Mouse (Mus musculus) ES-E14 (cell line): ENCODE data around the gene Ftsj3.

Experiments
- CHD2 ChIP-seq: IDR thresholded peaks from 2 replicates; pipeline ENCODE4 v1.6.1; 2014; ENCODE audit warnings: mild to moderate bottlenecking, low read depth, low read length, inconsistent platforms
- ZNF384 ChIP-seq: IDR thresholded peaks from 2 replicates; pipeline ENCODE4 v1.6.1; 2012; ENCODE audit warnings: low read depth, low read length, inconsistent platforms

DNA sequence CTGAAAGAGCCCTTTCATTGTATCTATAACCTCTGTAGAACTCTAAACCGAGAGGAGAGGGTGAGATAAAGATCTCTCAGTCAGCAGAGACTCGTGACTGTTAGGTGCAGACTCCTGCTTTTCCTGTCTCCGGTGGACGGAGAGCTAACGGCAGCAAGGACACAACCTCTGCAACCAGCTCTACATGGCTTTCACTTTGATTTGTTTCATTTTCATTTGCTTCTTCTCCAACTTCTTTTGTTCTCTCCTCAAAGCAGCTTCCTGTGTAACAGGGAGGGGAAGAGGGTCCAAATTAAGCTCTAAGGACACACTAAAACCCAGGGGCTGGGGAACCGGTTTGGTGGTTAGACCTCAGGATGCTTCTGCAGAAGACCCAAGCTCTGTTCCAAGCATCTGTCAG, 55.1 kb downstream of the Ftsj3 start:
- TF ChIP-seq ZNF384 (no peak), CHD2 (no peak)
